Mouse (Mus musculus): ENCODE data around the gene Ttc39a. TPM values are rescaled to one million over a fixed set of nuclear protein-coding genes. Genes with fewer than 3 reads are reported as not detected.

The Ttc39a gene
- total and polyA plus RNA-seq, 3 experiments: 0.30 to 0.64 (median 0.32) TPM

DNA sequence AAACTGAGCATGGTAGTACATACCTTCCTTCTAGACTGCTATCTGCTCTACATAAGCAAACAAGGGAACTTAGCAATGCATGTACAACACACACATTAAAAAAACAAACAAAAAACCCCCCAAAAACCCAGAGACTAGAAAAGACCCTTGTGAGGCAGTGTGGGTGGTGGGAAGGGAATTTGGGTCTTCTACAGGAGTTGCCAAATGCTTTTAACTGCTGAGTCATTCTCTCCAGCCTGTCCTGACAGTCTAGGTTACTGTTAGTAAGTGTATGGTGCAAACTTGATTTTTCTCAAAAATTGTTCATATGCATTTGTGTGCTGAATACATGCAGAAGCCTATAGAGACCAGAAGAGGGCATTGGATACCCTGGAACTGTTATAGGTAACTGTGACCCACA lies 65.2 kb downstream of the Ttc39a start:
- in situ Hi-C loops (cut with MboI; ENCODE audit: low pct_ligation_motif_present, low pct_unique_long_range_greater_than_20kb, low sequenced_read_pairs) (no loop called here), dilution Hi-C loops (cut with MboI; ENCODE audit: extremely low pct_ligation_motif_present, extremely low pct_unique_long_range_greater_than_20kb, low sequenced_read_pairs) (no loop called here)
- H3K27me3 ChIP-seq (replicated peaks): no peaks in the 10 kb centered on the region
- H3K79me2 ChIP-seq (replicated peaks; ENCODE audit: control insufficient read depth, extremely low read depth, insufficient read depth, poor library complexity, severe bottlenecking): peaks cover 41% of the 10 kb centered on the region
- no peak overlapping the region for H3K4me2 ChIP-seq (ENCODE audit: insufficient read depth, low read depth, poor library complexity, severe bottlenecking)
- no peak overlapping the region for H3K27ac ChIP-seq (ENCODE audit: insufficient read depth, low read depth)
- no peak overlapping the region for H3K9ac ChIP-seq (ENCODE audit: insufficient read depth, low read depth)
- H3K9me3 ChIP-seq (replicated peaks; ENCODE audit: low read length): no peaks in the 10 kb centered on the region
- DNase-seq (ENCODE audit: extremely low read depth): no peak
- TF ChIP-seq MXI1 (IDR thresholded peaks at IDR 0.05; ENCODE audit: low read depth, low read length) (no peak), BHLHE40 (IDR thresholded peaks at IDR 0.05; ENCODE audit: low read depth, low read length) (no peak), ZC3H11A (IDR thresholded peaks at IDR 0.05; ENCODE audit: low read depth, low read length) (no peak), NRF1 (IDR thresholded peaks at IDR 0.05; ENCODE audit: low read depth, low read length) (no peak), MAFK (IDR thresholded peaks at IDR 0.05; ENCODE audit: insufficient replicate concordance, low read length) (no peak), NELFE (IDR thresholded peaks at IDR 0.05; ENCODE audit: low read depth, low read length) (no peak), MAZ (IDR thresholded peaks at IDR 0.05; ENCODE audit: low read depth, low read length) (no peak), JUND (conservative IDR thresholded peaks at IDR 0.05; ENCODE audit: low read depth, low read length) (no peak), MYC (IDR thresholded peaks at IDR 0.05; ENCODE audit: low read depth, low read length) (no peak), EP300 (IDR thresholded peaks at IDR 0.05; ENCODE audit: low read length) (no peak), RCOR1 (conservative IDR thresholded peaks at IDR 0.05; ENCODE audit: low read depth, low read length) (no peak), MEF2A (IDR thresholded peaks at IDR 0.05; ENCODE audit: borderline replicate concordance, low read depth, low read length) (no peak), JUN (IDR thresholded peaks at IDR 0.05; ENCODE audit: insufficient read depth, low read depth, low read length) (no peak), TBP (conservative IDR thresholded peaks at IDR 0.05; ENCODE audit: low read depth, low read length) (no peak), USF1 (IDR thresholded peaks at IDR 0.05; ENCODE audit: low read depth, low read length) (no peak), USF2 (conservative IDR thresholded peaks at IDR 0.05; ENCODE audit: low read depth, low read length) (no peak), IRF4 (IDR thresholded peaks at IDR 0.05; ENCODE audit: low read depth, low read length) (no peak), TCF12 (IDR thresholded peaks at IDR 0.05; ENCODE audit: low read depth, low read length) (no peak), POLR2AphosphoS2 (IDR thresholded peaks at IDR 0.05; ENCODE audit: low read depth, low read length) (no peak)
- H3K4me3 ChIP-seq (replicated peaks in 1 of 3; ENCODE audit: low read depth in 2 of 3, low read length in 2 of 3, poor library complexity in 1 of 3): no peak overlapping the region
- peaks cover 3 to 23% of the 10 kb centered on the region in 2 experiments for H3K36me3 ChIP-seq (replicated peaks in 1 of 2; ENCODE audit: control insufficient read depth in 1 of 2, insufficient read depth in 1 of 2, low read length in 1 of 2)
- peaks cover 0 to 33% of the 10 kb centered on the region in 2 experiments; a peak in 2 of 4 replicates for H3K4me1 ChIP-seq (ENCODE audit: control insufficient read depth in 1 of 2, insufficient read depth in 2 of 2)

DNA sequence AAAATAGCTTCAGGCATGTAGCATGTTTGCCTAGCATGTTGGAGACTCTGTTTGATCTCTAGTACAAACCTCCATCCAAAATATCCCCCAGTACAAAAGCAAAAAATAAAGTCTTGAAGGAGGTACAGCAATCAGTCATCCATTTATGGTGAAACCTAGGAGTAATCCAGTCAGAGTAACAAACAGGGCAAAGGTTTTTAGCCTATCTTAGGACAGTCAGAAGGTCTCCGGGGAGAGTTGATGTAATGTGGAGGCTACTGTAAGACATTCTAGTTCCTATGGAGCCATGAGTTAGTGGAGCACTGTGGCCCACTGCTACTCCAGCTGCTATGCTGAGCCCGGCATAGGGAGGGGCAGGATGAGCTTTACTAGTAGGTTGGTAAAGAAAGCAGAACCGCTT lies 66.1 kb downstream of the Ttc39a start:
- TF ChIP-seq MXI1 (IDR thresholded peaks at IDR 0.05; ENCODE audit: low read depth, low read length) (no peak), MAFK (IDR thresholded peaks at IDR 0.05; ENCODE audit: insufficient replicate concordance, low read length) (no peak)
- no peak for DNase-seq (ENCODE audit: extremely low read depth)
- Histone ChIP-seq H3K4me1 (ENCODE audit: control insufficient read depth in 1 of 2, insufficient read depth in 2 of 2) (peaks cover 0 to 36% of the 10 kb centered on the region in 2 experiments; a peak in 2 of 4 replicates), H3K27me3 (replicated peaks) (peaks cover 6% of the 10 kb centered on the region), H3K4me2 (ENCODE audit: insufficient read depth, low read depth, poor library complexity, severe bottlenecking) (no peak overlapping the region), H3K9ac (ENCODE audit: insufficient read depth, low read depth) (no peak overlapping the region), H3K9me3 (replicated peaks; ENCODE audit: low read length) (no peaks in the 10 kb centered on the region), H3K79me2 (replicated peaks; ENCODE audit: control insufficient read depth, extremely low read depth, insufficient read depth, poor library complexity, severe bottlenecking) (peaks cover 38% of the 10 kb centered on the region), H3K27ac (ENCODE audit: insufficient read depth, low read depth) (no peak overlapping the region), H3K36me3 (replicated peaks in 1 of 2; ENCODE audit: control insufficient read depth in 1 of 2, insufficient read depth in 1 of 2, low read length in 1 of 2) (peaks cover 3 to 23% of the 10 kb centered on the region in 2 experiments), H3K4me3 (replicated peaks in 1 of 3; ENCODE audit: low read depth in 2 of 3, low read length in 2 of 3, poor library complexity in 1 of 3) (no peak overlapping the region)
- in situ Hi-C loops (cut with MboI; ENCODE audit: low pct_ligation_motif_present, low pct_unique_long_range_greater_than_20kb, low sequenced_read_pairs): no loop called here
- dilution Hi-C loops (cut with MboI; ENCODE audit: extremely low pct_ligation_motif_present, extremely low pct_unique_long_range_greater_than_20kb, low sequenced_read_pairs): no loop called here

Data from CH12.LX (cell line).